Mouse (Mus musculus): ENCODE results near the gene Fam71b.

DNA sequence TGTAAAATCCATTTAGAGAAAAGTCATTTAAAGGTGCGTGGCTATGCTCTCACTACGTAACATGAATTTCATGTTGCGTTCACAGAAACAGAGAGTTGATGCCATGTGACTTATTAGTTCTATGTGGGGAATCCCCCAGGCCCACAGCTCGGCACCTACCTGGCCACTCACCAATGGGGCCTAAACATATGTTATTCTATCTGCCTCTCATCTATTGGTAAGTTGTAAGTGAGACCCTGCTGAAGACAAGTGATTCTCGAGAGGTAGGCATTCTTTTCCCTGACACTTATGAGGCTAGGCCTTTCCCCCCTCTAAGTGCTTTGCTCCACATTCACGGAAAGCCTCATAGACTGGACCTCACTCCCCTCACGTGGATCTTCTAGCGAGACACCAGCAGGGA is 9.8 kb upstream of the Fam71b start:
- TF ChIP-seq POLR2A (IDR thresholded peaks at IDR 0.05; ENCODE audit: low read depth, low read length) (no peak), CTCF (IDR thresholded peaks at IDR 0.05; ENCODE audit: borderline replicate concordance, insufficient read depth, low read length) (no peak)

Data from embryonic fibroblast, embryonic 13.5 days (primary cell).